Mouse (Mus musculus): Measurements from ENCODE around the gene Zfyve21.

The Zfyve21 gene

GRCm38 (mm10) chr12:111797251-111797650 lies 16.7 kb upstream of the Zfyve21 start:
- ATAC-seq (ENCODE audit: insufficient number of reproducible peaks, low FRiP score, low TSS enrichment): no peak

GRCm38 (mm10) chr12:111798493-111798892 lies 15.5 kb upstream of the Zfyve21 start:
- ATAC-seq (ENCODE audit: insufficient number of reproducible peaks, low FRiP score, low TSS enrichment): no peak

- ATAC-seq (ENCODE audit: insufficient number of reproducible peaks, low FRiP score, low TSS enrichment): no peak
Observed at GRCm38 (mm10) chr12:111800459-111801183, 13.3 kb upstream of the Zfyve21 start.

- ATAC-seq (ENCODE audit: insufficient number of reproducible peaks, low FRiP score, low TSS enrichment): no peak
Observed at GRCm38 (mm10) chr12:111803538-111803937, 10.4 kb upstream of the Zfyve21 start.

- ATAC-seq (ENCODE audit: insufficient number of reproducible peaks, low FRiP score, low TSS enrichment): no peak
Observed at GRCm38 (mm10) chr12:111808775-111809174, 5.2 kb upstream of the Zfyve21 start.

- no peak for ATAC-seq (ENCODE audit: insufficient number of reproducible peaks, low FRiP score, low TSS enrichment)
Observed at GRCm38 (mm10) chr12:111809762-111810161, 4.2 kb upstream of the Zfyve21 start.

- ATAC-seq (ENCODE audit: insufficient number of reproducible peaks, low FRiP score, low TSS enrichment): no peak
Observed at GRCm38 (mm10) chr12:111812075-111812474, 1.9 kb upstream of the Zfyve21 start.

GRCm38 (mm10) chr12:111812611-111813010 lies 1.4 kb upstream of the Zfyve21 start:
- no peak for ATAC-seq (ENCODE audit: insufficient number of reproducible peaks, low FRiP score, low TSS enrichment)

- ATAC-seq (ENCODE audit: insufficient number of reproducible peaks, low FRiP score, low TSS enrichment): no peak
Observed at GRCm38 (mm10) chr12:111813111-111813765, 732 bp upstream of the Zfyve21 start.

GRCm38 (mm10) chr12:111814769-111815762 lies 1.1 kb downstream of the Zfyve21 start:
- no peak for ATAC-seq (ENCODE audit: insufficient number of reproducible peaks, low FRiP score, low TSS enrichment)

- no peak for ATAC-seq (ENCODE audit: insufficient number of reproducible peaks, low FRiP score, low TSS enrichment)
Observed at GRCm38 (mm10) chr12:111816528-111816927, 2.6 kb downstream of the Zfyve21 start.

GRCm38 (mm10) chr12:111816967-111817366 lies 3.0 kb downstream of the Zfyve21 start:
- no peak for ATAC-seq (ENCODE audit: insufficient number of reproducible peaks, low FRiP score, low TSS enrichment)

- no peak for ATAC-seq (ENCODE audit: insufficient number of reproducible peaks, low FRiP score, low TSS enrichment)
Observed at GRCm38 (mm10) chr12:111817991-111818390, 4.0 kb downstream of the Zfyve21 start.

GRCm38 (mm10) chr12:111819936-111820335 lies 6.0 kb downstream of the Zfyve21 start:
- ATAC-seq (ENCODE audit: insufficient number of reproducible peaks, low FRiP score, low TSS enrichment): no peak

- no peak for ATAC-seq (ENCODE audit: insufficient number of reproducible peaks, low FRiP score, low TSS enrichment)
Observed at GRCm38 (mm10) chr12:111820708-111821107, 6.7 kb downstream of the Zfyve21 start.

- no peak for ATAC-seq (ENCODE audit: insufficient number of reproducible peaks, low FRiP score, low TSS enrichment)
Observed at GRCm38 (mm10) chr12:111821931-111822330, 8.0 kb downstream of the Zfyve21 start.

- ATAC-seq (ENCODE audit: insufficient number of reproducible peaks, low FRiP score, low TSS enrichment): no peak
Observed at GRCm38 (mm10) chr12:111827556-111827955, 13.6 kb downstream of the Zfyve21 start.

GRCm38 (mm10) chr12:111829447-111829846 lies 15.5 kb downstream of the Zfyve21 start:
- no peak for ATAC-seq (ENCODE audit: insufficient number of reproducible peaks, low FRiP score, low TSS enrichment)

- peak; percentile 69 for ATAC-seq (ENCODE audit: insufficient number of reproducible peaks, low FRiP score, low TSS enrichment)
Observed at GRCm38 (mm10) chr12:111829954-111830353, 16.0 kb downstream of the Zfyve21 start.

- no peak for ATAC-seq (ENCODE audit: insufficient number of reproducible peaks, low FRiP score, low TSS enrichment)
Observed at GRCm38 (mm10) chr12:111830375-111830774, 16.4 kb downstream of the Zfyve21 start.

GRCm38 (mm10) chr12:111832643-111833042 lies 18.7 kb downstream of the Zfyve21 start:
- ATAC-seq (ENCODE audit: insufficient number of reproducible peaks, low FRiP score, low TSS enrichment): no peak
